Mouse (Mus musculus): ENCODE results near the gene Lipe. TPM values are rescaled to one million over a fixed set of nuclear protein-coding genes. Genes with fewer than 3 reads are reported as not detected.

Gene Lipe
- total and polyA plus RNA-seq, 2 experiments from 2014 or later = 6.9 to 11.6 TPM

- no peak overlapping the region for H3K27ac ChIP-seq (ENCODE audit: low read depth, low read length)
- no peak for TF ChIP-seq CTCF (IDR thresholded peaks at IDR 0.05)
- H3K4me2 ChIP-seq (ENCODE audit: low read depth, low read length, poor library complexity, severe bottlenecking) = no peak overlapping the region
- peaks cover 45% of the 10 kb centered on the region for H3K36me3 ChIP-seq (ENCODE audit: insufficient read depth, low read length)
- no peaks in the 10 kb centered on the region for H3K27me3 ChIP-seq (ENCODE audit: insufficient read depth, low read length)
- H3K9me3 ChIP-seq (ENCODE audit: low read length) = no peaks in the 10 kb centered on the region
- no peak for ATAC-seq (ENCODE audit: low FRiP score)
- DNase-seq (ENCODE audit: low spot score) = no peak
- no peak overlapping the region for H3K9ac ChIP-seq (replicated peaks; ENCODE audit: low read length, poor library complexity, severe bottlenecking)
- no peaks in the 10 kb centered on the region for H3K4me1 ChIP-seq (ENCODE audit: insufficient read depth, low read length)
- no peak overlapping the region for H3K4me3 ChIP-seq (ENCODE audit: low read depth, low read length)
Measured at GRCm38 (mm10) chr7:25382541-25382940, 16.0 kb downstream of the Lipe start.

- Histone ChIP-seq H3K36me3 (ENCODE audit: insufficient read depth, low read length) (peaks cover 36% of the 10 kb centered on the region), H3K4me3 (ENCODE audit: low read depth, low read length) (no peak overlapping the region), H3K27me3 (ENCODE audit: insufficient read depth, low read length) (no peaks in the 10 kb centered on the region), H3K9ac (replicated peaks; ENCODE audit: low read length, poor library complexity, severe bottlenecking) (0 out of 2 replicates have a peak overlapping the region, but pooled peaks have one; percentile 19), H3K4me2 (ENCODE audit: low read depth, low read length, poor library complexity, severe bottlenecking) (no peak overlapping the region), H3K27ac (ENCODE audit: low read depth, low read length) (no peak overlapping the region), H3K4me1 (ENCODE audit: insufficient read depth, low read length) (no peaks in the 10 kb centered on the region), H3K9me3 (ENCODE audit: low read length) (no peaks in the 10 kb centered on the region)
- ATAC-seq (ENCODE audit: low FRiP score) (no peak), DNase-seq (ENCODE audit: low spot score) (no peak)
- 39% methylated on average over 3 of the region's 3 CpGs for WGBS
- no peak for TF ChIP-seq CTCF (IDR thresholded peaks at IDR 0.05)
Measured at GRCm38 (mm10) chr7:25381284-25381680, 17.2 kb downstream of the Lipe start.

GRCm38 (mm10) chr7:25380392-25381283 lies 17.9 kb downstream of the Lipe start:
- Histone ChIP-seq H3K36me3 (ENCODE audit: insufficient read depth, low read length) (peaks cover 32% of the 10 kb centered on the region), H3K9me3 (ENCODE audit: low read length) (no peaks in the 10 kb centered on the region), H3K4me1 (ENCODE audit: insufficient read depth, low read length) (no peaks in the 10 kb centered on the region), H3K9ac (replicated peaks; ENCODE audit: low read length, poor library complexity, severe bottlenecking) (peak overlapping the region; percentile 19; the same call in 1 of the 2 replicates), H3K27ac (ENCODE audit: low read depth, low read length) (no peak overlapping the region), H3K27me3 (ENCODE audit: insufficient read depth, low read length) (no peaks in the 10 kb centered on the region), H3K4me2 (ENCODE audit: low read depth, low read length, poor library complexity, severe bottlenecking) (peak overlapping the region; percentile 43), H3K4me3 (ENCODE audit: low read depth, low read length) (no peak overlapping the region)
- no peak for DNase-seq (ENCODE audit: low spot score)
- TF ChIP-seq CTCF (IDR thresholded peaks at IDR 0.05) = no peak
- 61% methylated on average over 18 of the region's 18 CpGs for WGBS
- no peak for ATAC-seq (ENCODE audit: low FRiP score)

GRCm38 (mm10) chr7:25379551-25380351 lies 18.8 kb downstream of the Lipe start:
- peak; percentile 85 for DNase-seq (ENCODE audit: low spot score)
- H3K4me1 ChIP-seq (ENCODE audit: insufficient read depth, low read length) = no peaks in the 10 kb centered on the region
- peak overlapping the region; percentile 17; the same call in 1 of the 2 replicates for H3K4me3 ChIP-seq (ENCODE audit: low read depth, low read length)
- H3K9ac ChIP-seq (replicated peaks; ENCODE audit: low read length, poor library complexity, severe bottlenecking) = peak overlapping the region; percentile 19; the same call in 1 of the 2 replicates
- peak overlapping the region; percentile 43 for H3K4me2 ChIP-seq (ENCODE audit: low read depth, low read length, poor library complexity, severe bottlenecking)
- no peaks in the 10 kb centered on the region for H3K27me3 ChIP-seq (ENCODE audit: insufficient read depth, low read length)
- TF ChIP-seq CTCF (IDR thresholded peaks at IDR 0.05) = peak; percentile 80
- H3K27ac ChIP-seq (ENCODE audit: low read depth, low read length) = no peak overlapping the region
- peak; percentile 21 for ATAC-seq (ENCODE audit: low FRiP score)
- 6% methylated on average over 41 of the region's 42 CpGs for WGBS
- H3K36me3 ChIP-seq (ENCODE audit: insufficient read depth, low read length) = peaks cover 23% of the 10 kb centered on the region
- no peaks in the 10 kb centered on the region for H3K9me3 ChIP-seq (ENCODE audit: low read length)

- Histone ChIP-seq H3K4me3 (ENCODE audit: low read depth, low read length) (no peak overlapping the region), H3K4me2 (ENCODE audit: low read depth, low read length, poor library complexity, severe bottlenecking) (no peak overlapping the region), H3K4me1 (ENCODE audit: insufficient read depth, low read length) (no peaks in the 10 kb centered on the region), H3K27ac (ENCODE audit: low read depth, low read length) (no peak overlapping the region), H3K27me3 (ENCODE audit: insufficient read depth, low read length) (no peaks in the 10 kb centered on the region), H3K9ac (replicated peaks; ENCODE audit: low read length, poor library complexity, severe bottlenecking) (no peak overlapping the region), H3K9me3 (ENCODE audit: low read length) (no peaks in the 10 kb centered on the region), H3K36me3 (ENCODE audit: insufficient read depth, low read length) (peaks cover 13% of the 10 kb centered on the region; the same call in 1 of the 2 replicates)
- DNase-seq (ENCODE audit: low spot score) = no peak
- no peak for ATAC-seq (ENCODE audit: low FRiP score)
- WGBS = 85% methylated on average over 13 of the region's 13 CpGs
- TF ChIP-seq CTCF (IDR thresholded peaks at IDR 0.05) = no peak
Measured at GRCm38 (mm10) chr7:25378181-25379100, 20.1 kb downstream of the Lipe start.

All from midbrain, postnatal 0 days (tissue).